Mouse (Mus musculus): ENCODE measurements around the gene Ets1. TPM values are rescaled to one million over a fixed set of nuclear protein-coding genes. Genes with fewer than 3 reads are reported as not detected.

The Ets1 gene
- polyA plus RNA-seq, 1 experiment from 2014 or later = 38.3 TPM

GRCm38 (mm10) chr9:32721081-32721480 lies 85.1 kb downstream of the Ets1 start:
- Histone ChIP-seq H3K27ac (ENCODE audit: low read depth, low read length) (0 out of 2 replicates have a peak overlapping the region, but pooled peaks have one; percentile 25), H3K9me3 (replicated peaks; ENCODE audit: control insufficient read depth, low read length) (no peaks in the 10 kb centered on the region), H3K4me3 (ENCODE audit: low read depth, low read length) (no peak overlapping the region), H3K27me3 (ENCODE audit: control insufficient read depth, insufficient read depth, low read length) (no peaks in the 10 kb centered on the region), H3K36me3 (ENCODE audit: control insufficient read depth, insufficient read depth, low read length) (no peaks in the 10 kb centered on the region), H3K9ac (ENCODE audit: low read depth, low read length) (no peak overlapping the region), H3K4me1 (ENCODE audit: control insufficient read depth, insufficient read depth, low read length) (peaks cover 36% of the 10 kb centered on the region), H3K4me2 (no peak overlapping the region)
- 51% methylated on average over 2 of the region's 2 CpGs for WGBS (ENCODE audit: insufficient replicate concordance)
- no peak for ATAC-seq (replicated peaks; ENCODE audit: insufficient number of reproducible peaks, low FRiP score, low TSS enrichment)

DNA sequence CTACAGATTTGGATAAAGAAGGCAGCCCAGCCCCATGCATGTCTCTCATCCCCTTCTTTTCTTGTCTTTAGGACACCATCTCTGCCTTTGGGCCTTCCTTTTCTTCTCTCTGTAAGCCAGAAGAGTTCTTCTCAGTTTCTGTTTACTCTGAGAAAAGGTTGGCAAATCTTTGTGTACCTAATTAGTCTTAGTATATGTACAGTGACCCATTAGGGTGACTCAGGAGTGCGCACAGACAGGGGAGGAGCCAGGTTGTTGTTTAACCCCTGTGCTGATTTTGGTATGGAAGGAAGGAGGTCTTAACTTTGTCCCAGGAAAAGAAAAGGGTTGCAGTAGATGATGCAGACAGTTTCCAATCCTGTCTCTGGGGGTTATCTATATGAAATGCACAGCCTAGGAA lies 86.2 kb downstream of the Ets1 start:
- no peak overlapping the region for H3K4me2 ChIP-seq
- WGBS (ENCODE audit: insufficient replicate concordance) = 79% methylated on average over 1 of the region's 1 CpGs
- no peak overlapping the region for H3K27ac ChIP-seq (ENCODE audit: low read depth, low read length)
- no peak for ATAC-seq (replicated peaks; ENCODE audit: insufficient number of reproducible peaks, low FRiP score, low TSS enrichment)
- no peaks in the 10 kb centered on the region for H3K9me3 ChIP-seq (replicated peaks; ENCODE audit: control insufficient read depth, low read length)
- H3K27me3 ChIP-seq (ENCODE audit: control insufficient read depth, insufficient read depth, low read length) = no peaks in the 10 kb centered on the region
- H3K36me3 ChIP-seq (ENCODE audit: control insufficient read depth, insufficient read depth, low read length) = peaks cover 2% of the 10 kb centered on the region; the same call in 1 of the 2 replicates
- H3K4me1 ChIP-seq (ENCODE audit: control insufficient read depth, insufficient read depth, low read length) = peaks cover 24% of the 10 kb centered on the region
- no peak overlapping the region for H3K4me3 ChIP-seq (ENCODE audit: low read depth, low read length)
- no peak overlapping the region for H3K9ac ChIP-seq (ENCODE audit: low read depth, low read length)

- Histone ChIP-seq H3K36me3 (ENCODE audit: control insufficient read depth, insufficient read depth, low read length) (peaks cover 2% of the 10 kb centered on the region; the same call in 1 of the 2 replicates), H3K9ac (ENCODE audit: low read depth, low read length) (no peak overlapping the region), H3K9me3 (replicated peaks; ENCODE audit: control insufficient read depth, low read length) (no peaks in the 10 kb centered on the region), H3K27me3 (ENCODE audit: control insufficient read depth, insufficient read depth, low read length) (no peaks in the 10 kb centered on the region), H3K27ac (ENCODE audit: low read depth, low read length) (no peak overlapping the region), H3K4me3 (ENCODE audit: low read depth, low read length) (no peak overlapping the region), H3K4me1 (ENCODE audit: control insufficient read depth, insufficient read depth, low read length) (peaks cover 20% of the 10 kb centered on the region), H3K4me2 (no peak overlapping the region)
- ATAC-seq (replicated peaks; ENCODE audit: insufficient number of reproducible peaks, low FRiP score, low TSS enrichment) = no peak
- WGBS (ENCODE audit: insufficient replicate concordance) = 85% methylated on average over 3 of the region's 3 CpGs
Observed at GRCm38 (mm10) chr9:32722969-32723368, 86.9 kb downstream of the Ets1 start.

DNA sequence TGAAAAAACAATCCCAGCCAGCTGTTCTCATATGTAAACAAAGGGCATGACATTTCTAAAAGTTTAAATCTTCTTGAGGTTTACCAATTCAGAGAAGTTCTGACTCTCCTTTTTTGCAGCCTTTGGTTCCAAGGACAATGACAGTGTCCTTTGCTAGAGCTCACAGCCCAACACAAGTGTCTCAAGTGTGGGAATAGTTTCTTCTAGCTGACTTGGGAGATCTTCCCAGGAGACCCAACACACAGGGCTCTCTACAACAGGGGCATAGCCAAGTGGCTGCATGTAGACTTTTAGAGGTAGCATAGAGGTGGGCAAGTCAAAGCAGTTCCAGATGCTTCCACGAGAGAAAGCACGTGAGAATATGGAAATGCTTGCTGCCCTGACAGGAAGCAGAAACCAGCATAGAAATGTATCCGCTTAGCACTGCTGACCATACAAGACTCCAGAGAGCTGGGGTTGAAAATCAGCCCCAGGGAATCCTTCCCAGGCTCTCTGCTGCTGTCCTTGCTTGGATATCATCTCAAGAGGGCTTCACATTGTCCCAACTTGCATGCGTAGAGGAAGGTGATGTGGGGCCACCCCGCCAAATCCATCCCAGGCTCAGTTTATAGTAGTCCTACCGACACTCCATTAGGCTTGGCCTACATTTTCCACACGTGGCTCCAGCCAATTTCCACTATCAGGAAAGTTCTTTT lies 88.3 kb downstream of the Ets1 start:
- H3K36me3 ChIP-seq (ENCODE audit: control insufficient read depth, insufficient read depth, low read length) = peaks cover 2% of the 10 kb centered on the region; the same call in 1 of the 2 replicates
- peaks cover 13% of the 10 kb centered on the region for H3K4me1 ChIP-seq (ENCODE audit: control insufficient read depth, insufficient read depth, low read length)
- no peaks in the 10 kb centered on the region for H3K9me3 ChIP-seq (replicated peaks; ENCODE audit: control insufficient read depth, low read length)
- H3K27me3 ChIP-seq (ENCODE audit: control insufficient read depth, insufficient read depth, low read length) = no peaks in the 10 kb centered on the region
- no peak for ATAC-seq (replicated peaks; ENCODE audit: insufficient number of reproducible peaks, low FRiP score, low TSS enrichment)
- 77% methylated on average over 7 of the region's 7 CpGs for WGBS (ENCODE audit: insufficient replicate concordance)
- H3K9ac ChIP-seq (ENCODE audit: low read depth, low read length) = no peak overlapping the region
- H3K27ac ChIP-seq (ENCODE audit: low read depth, low read length) = no peak overlapping the region
- H3K4me3 ChIP-seq (ENCODE audit: low read depth, low read length) = no peak overlapping the region
- no peak overlapping the region for H3K4me2 ChIP-seq

- no peak for ATAC-seq (replicated peaks; ENCODE audit: insufficient number of reproducible peaks, low FRiP score, low TSS enrichment)
- Histone ChIP-seq H3K4me3 (ENCODE audit: low read depth, low read length) (no peak overlapping the region), H3K9ac (ENCODE audit: low read depth, low read length) (no peak overlapping the region), H3K36me3 (ENCODE audit: control insufficient read depth, insufficient read depth, low read length) (peaks cover 5% of the 10 kb centered on the region; the same call in 1 of the 2 replicates), H3K27me3 (ENCODE audit: control insufficient read depth, insufficient read depth, low read length) (no peaks in the 10 kb centered on the region), H3K27ac (ENCODE audit: low read depth, low read length) (no peak overlapping the region), H3K4me2 (no peak overlapping the region), H3K4me1 (ENCODE audit: control insufficient read depth, insufficient read depth, low read length) (0 out of 2 replicates have a peak, but pooled peaks cover 3% of the 10 kb centered on the region), H3K9me3 (replicated peaks; ENCODE audit: control insufficient read depth, low read length) (no peaks in the 10 kb centered on the region)
- WGBS (ENCODE audit: insufficient replicate concordance) = 81% methylated on average over 4 of the region's 4 CpGs
Observed at GRCm38 (mm10) chr9:32725902-32726301, 89.9 kb downstream of the Ets1 start.

DNA sequence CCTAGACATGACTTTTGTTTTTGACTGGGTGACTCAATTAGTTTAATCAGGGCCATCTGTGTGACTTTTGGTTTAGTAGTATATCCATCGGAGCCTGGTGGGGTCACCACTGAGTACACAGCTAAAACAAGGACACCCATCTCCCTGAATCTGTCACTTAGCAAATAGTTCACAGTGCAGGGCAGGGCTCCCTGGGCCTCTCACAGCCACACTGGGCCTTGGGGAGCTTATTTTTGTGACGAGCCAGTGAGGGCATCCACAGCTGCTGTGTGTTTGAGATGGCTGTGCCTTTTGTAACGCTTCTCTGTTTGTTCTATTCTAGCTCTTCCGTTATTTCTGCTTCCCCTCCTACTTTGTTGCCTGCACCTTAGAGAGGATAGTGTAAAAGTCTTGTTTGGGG lies 90.6 kb downstream of the Ets1 start:
- Histone ChIP-seq H3K27ac (ENCODE audit: low read depth, low read length) (no peak overlapping the region), H3K9me3 (replicated peaks; ENCODE audit: control insufficient read depth, low read length) (no peaks in the 10 kb centered on the region), H3K4me3 (ENCODE audit: low read depth, low read length) (no peak overlapping the region), H3K9ac (ENCODE audit: low read depth, low read length) (no peak overlapping the region), H3K36me3 (ENCODE audit: control insufficient read depth, insufficient read depth, low read length) (peaks cover 5% of the 10 kb centered on the region; the same call in 1 of the 2 replicates), H3K4me1 (ENCODE audit: control insufficient read depth, insufficient read depth, low read length) (no peaks in the 10 kb centered on the region), H3K4me2 (no peak overlapping the region), H3K27me3 (ENCODE audit: control insufficient read depth, insufficient read depth, low read length) (no peaks in the 10 kb centered on the region)
- WGBS (ENCODE audit: insufficient replicate concordance) = 77% methylated on average over 4 of the region's 4 CpGs
- no peak for ATAC-seq (replicated peaks; ENCODE audit: insufficient number of reproducible peaks, low FRiP score, low TSS enrichment)

GRCm38 (mm10) chr9:32727058-32727457 lies 91.0 kb downstream of the Ets1 start:
- no peak overlapping the region for H3K4me2 ChIP-seq
- H3K27me3 ChIP-seq (ENCODE audit: control insufficient read depth, insufficient read depth, low read length) = no peaks in the 10 kb centered on the region
- H3K4me1 ChIP-seq (ENCODE audit: control insufficient read depth, insufficient read depth, low read length) = no peaks in the 10 kb centered on the region
- no peaks in the 10 kb centered on the region for H3K9me3 ChIP-seq (replicated peaks; ENCODE audit: control insufficient read depth, low read length)
- WGBS (ENCODE audit: insufficient replicate concordance) = 97% methylated on average over 2 of the region's 2 CpGs
- no peak overlapping the region for H3K27ac ChIP-seq (ENCODE audit: low read depth, low read length)
- peaks cover 5% of the 10 kb centered on the region; the same call in 1 of the 2 replicates for H3K36me3 ChIP-seq (ENCODE audit: control insufficient read depth, insufficient read depth, low read length)
- no peak overlapping the region for H3K4me3 ChIP-seq (ENCODE audit: low read depth, low read length)
- ATAC-seq (replicated peaks; ENCODE audit: insufficient number of reproducible peaks, low FRiP score, low TSS enrichment) = no peak
- H3K9ac ChIP-seq (ENCODE audit: low read depth, low read length) = no peak overlapping the region

GRCm38 (mm10) chr9:32728306-32728705 lies 92.3 kb downstream of the Ets1 start:
- Histone ChIP-seq H3K27me3 (ENCODE audit: control insufficient read depth, insufficient read depth, low read length) (no peaks in the 10 kb centered on the region), H3K4me3 (ENCODE audit: low read depth, low read length) (no peak overlapping the region), H3K9ac (ENCODE audit: low read depth, low read length) (no peak overlapping the region), H3K4me2 (no peak overlapping the region), H3K36me3 (ENCODE audit: control insufficient read depth, insufficient read depth, low read length) (peaks cover 5% of the 10 kb centered on the region; the same call in 1 of the 2 replicates), H3K27ac (ENCODE audit: low read depth, low read length) (no peak overlapping the region), H3K4me1 (ENCODE audit: control insufficient read depth, insufficient read depth, low read length) (no peaks in the 10 kb centered on the region), H3K9me3 (replicated peaks; ENCODE audit: control insufficient read depth, low read length) (no peaks in the 10 kb centered on the region)
- ATAC-seq (replicated peaks; ENCODE audit: insufficient number of reproducible peaks, low FRiP score, low TSS enrichment) = no peak
- WGBS (ENCODE audit: insufficient replicate concordance) = 83% methylated on average over 7 of the region's 7 CpGs

GRCm38 (mm10) chr9:32728806-32729205 lies 92.8 kb downstream of the Ets1 start:
- peaks cover 5% of the 10 kb centered on the region; the same call in 1 of the 2 replicates for H3K36me3 ChIP-seq (ENCODE audit: control insufficient read depth, insufficient read depth, low read length)
- 85% methylated on average over 4 of the region's 4 CpGs for WGBS (ENCODE audit: insufficient replicate concordance)
- no peak for ATAC-seq (replicated peaks; ENCODE audit: insufficient number of reproducible peaks, low FRiP score, low TSS enrichment)
- no peak overlapping the region for H3K27ac ChIP-seq (ENCODE audit: low read depth, low read length)
- no peaks in the 10 kb centered on the region for H3K4me1 ChIP-seq (ENCODE audit: control insufficient read depth, insufficient read depth, low read length)
- H3K27me3 ChIP-seq (ENCODE audit: control insufficient read depth, insufficient read depth, low read length) = no peaks in the 10 kb centered on the region
- no peaks in the 10 kb centered on the region for H3K9me3 ChIP-seq (replicated peaks; ENCODE audit: control insufficient read depth, low read length)
- no peak overlapping the region for H3K4me3 ChIP-seq (ENCODE audit: low read depth, low read length)
- H3K9ac ChIP-seq (ENCODE audit: low read depth, low read length) = no peak overlapping the region
- H3K4me2 ChIP-seq = no peak overlapping the region

All from heart, embryonic 11.5 days (tissue).